Mouse (Mus musculus) myocyte (in vitro differentiated cells): ENCODE measurements around the gene Sox5.

Source experiments
- MAX ChIP-seq: IDR thresholded peaks from one replicate; pipeline ENCODE4 v1.6.1; 2011; ENCODE audit warnings: low read depth, mild to moderate bottlenecking, control low read depth
- POLR2A ChIP-seq: IDR thresholded peaks from one replicate; pipeline ENCODE4 v1.6.1; 2011; ENCODE audit warnings: low read depth, mild to moderate bottlenecking, control low read depth, moderate library complexity; ENCODE audit not compliant: insufficient read length
- SRF ChIP-seq: IDR thresholded peaks from one replicate; pipeline ENCODE4 v1.6.1; 2011; ENCODE audit warnings: low read depth; ENCODE audit not compliant: control insufficient read depth, insufficient read length
- USF1 ChIP-seq: IDR thresholded peaks from one replicate; pipeline ENCODE4 v1.6.1; 2011; ENCODE audit warnings: low read depth, mild to moderate bottlenecking, control low read depth, moderate library complexity

DNA sequence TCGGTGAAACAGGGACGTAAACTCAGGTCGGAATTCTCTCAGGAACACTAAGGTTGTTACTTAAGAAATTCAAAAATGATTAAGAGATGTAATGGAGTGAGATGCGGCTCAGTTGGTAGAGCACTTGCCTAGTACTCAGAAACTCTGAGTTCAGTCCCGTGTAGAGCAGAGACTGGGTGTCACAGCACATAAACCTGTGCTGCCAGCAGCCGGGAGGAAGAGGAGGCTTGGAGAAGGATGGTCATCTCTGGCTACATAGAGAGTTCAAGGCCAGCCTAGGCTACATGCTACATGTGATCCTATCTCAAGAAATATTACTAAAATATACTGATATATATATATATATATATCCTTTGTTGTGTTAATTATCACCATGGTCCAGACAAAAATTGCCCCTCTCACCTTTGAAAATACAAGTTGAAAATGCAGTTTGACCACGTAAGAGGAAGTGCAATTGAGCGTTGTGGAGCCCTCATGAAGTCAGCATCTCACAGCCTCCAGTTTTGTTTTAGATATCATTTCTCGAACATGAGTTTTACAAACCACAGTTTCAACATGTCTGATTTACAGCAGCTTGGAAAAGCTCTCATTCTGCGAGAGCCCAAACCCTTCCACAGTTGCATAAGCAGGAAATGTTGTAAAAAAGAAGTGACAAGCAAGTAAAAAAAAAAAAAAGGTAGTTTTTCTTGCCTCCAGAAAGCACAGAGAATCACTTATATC lies 50.4 kb downstream of the Sox5 start:
- TF ChIP-seq USF1, result no peak
- TF ChIP-seq SRF, result no peak
- TF ChIP-seq MAX, result no peak
- no peak for TF ChIP-seq POLR2A
